Mouse (Mus musculus) testis, postnatal 14 days (tissue): Measurements from ENCODE around the gene Gm48552.

Experiments used
- DNase-seq: peaks from one replicate; pipeline ENCODE4 v3.0.0; 2021; ENCODE audit warnings: low spot score

Gene Gm48552

GRCm38 (mm10) chr10:81388505-81389055, at the start of gene Gm48552:
TSS of gene Gm48552 (plus strand) at chr10:81389005.
- no peak for DNase-seq

GRCm38 (mm10) chr10:81340551-81341332, 48.1 kb upstream of the Gm48552 start:
- DNase-seq = no peak

GRCm38 (mm10) chr10:81341333-81341949, 47.4 kb upstream of the Gm48552 start:
- DNase-seq = no peak

GRCm38 (mm10) chr10:81342686-81343505, 45.9 kb upstream of the Gm48552 start, which contains the start of gene Gipc3:
TSS of gene Gipc3 (minus strand) at chr10:81343266.
- DNase-seq = no peak

- DNase-seq = peak; percentile 86
Observed at GRCm38 (mm10) chr10:81344421-81345161, 44.2 kb upstream of the Gm48552 start.

- peak; percentile 72 for DNase-seq
Observed at GRCm38 (mm10) chr10:81345162-81345534, 43.7 kb upstream of the Gm48552 start.

GRCm38 (mm10) chr10:81346453-81347067, 42.2 kb upstream of the Gm48552 start:
- peak; percentile 85 for DNase-seq

- peak; percentile 57 for DNase-seq
Observed at GRCm38 (mm10) chr10:81349146-81349545, 39.7 kb upstream of the Gm48552 start.

- no peak for DNase-seq
Observed at GRCm38 (mm10) chr10:81349961-81350350, 38.8 kb upstream of the Gm48552 start.

- DNase-seq = peak; percentile 100
Observed at GRCm38 (mm10) chr10:81350351-81351063, 38.3 kb upstream of the Gm48552 start, which contains the start of gene Hmg20b. TSS of gene Hmg20b (minus strand) at chr10:81350480.

- no peak for DNase-seq
Observed at GRCm38 (mm10) chr10:81351678-81352291, 37.0 kb upstream of the Gm48552 start.

GRCm38 (mm10) chr10:81354738-81355477, 33.9 kb upstream of the Gm48552 start:
- DNase-seq = no peak

GRCm38 (mm10) chr10:81355533-81355932, 33.3 kb upstream of the Gm48552 start:
- no peak for DNase-seq

- no peak for DNase-seq
Observed at GRCm38 (mm10) chr10:81356352-81356990, 32.3 kb upstream of the Gm48552 start.

GRCm38 (mm10) chr10:81356991-81357844, 31.6 kb upstream of the Gm48552 start, which contains the start of gene Mfsd12:
TSS of gene Mfsd12 (plus strand) at chr10:81357491.
- peak; percentile 91 for DNase-seq

- no peak for DNase-seq
Observed at GRCm38 (mm10) chr10:81358209-81358608, 30.6 kb upstream of the Gm48552 start.

- no peak for DNase-seq
Observed at GRCm38 (mm10) chr10:81358841-81359240, 30.0 kb upstream of the Gm48552 start.

- DNase-seq = no peak
Observed at GRCm38 (mm10) chr10:81360721-81361120, 28.1 kb upstream of the Gm48552 start.
